Mouse (Mus musculus) liver, embryonic 14.5 days (tissue): Measurements from ENCODE around the gene Suds3.

ENCODE experiments used
- CTCF ChIP-seq: IDR thresholded peaks from 2 replicates; pipeline ENCODE4 v1.5.1; 2016; ENCODE audit warnings: antibody characterized with exemption, low read depth, control low read depth
- EP300 ChIP-seq: IDR thresholded peaks from 2 replicates; pipeline ENCODE4 v1.6.1; 2016; ENCODE audit warnings: antibody characterized with exemption, low read depth

- no peak for TF ChIP-seq CTCF
- no peak for TF ChIP-seq EP300
These were observed 5.7 kb upstream of the Suds3 start for GRCm38 (mm10) chr5:117121657-117122056.
